Mouse (Mus musculus) stomach, embryonic 15.5 days (tissue): ENCODE data around the gene Sav1. TPM values are rescaled to one million over a fixed set of nuclear protein-coding genes. Genes with fewer than 3 reads are reported as not detected.

ENCODE experiments used
- ATAC-seq: fragments of 200-750 bp; cut with Nextera tagmentation; 2 replicates; pipeline ENCODE4 v1.8.0; 2017; ENCODE audit warnings: low read depth, moderate number of reproducible peaks, moderate TSS enrichment; ENCODE audit not compliant: insufficient read depth, low FRiP score
- H3K27ac ChIP-seq: fragments of 300-500 bp; sonication (generic); 2 replicates; pipeline ENCODE4 v1.5.1; 2015; ENCODE audit warnings: mild to moderate bottlenecking, inconsistent platforms
- H3K27me3 ChIP-seq: fragments of 300-500 bp; sonication (generic); replicated peaks from 2 replicates; pipeline ENCODE4 v1.6.1; 2015; ENCODE audit warnings: inconsistent platforms
- H3K36me3 ChIP-seq: fragments of 300-500 bp; sonication (generic); 2 replicates; pipeline ENCODE4 v1.6.1; 2015; ENCODE audit warnings: inconsistent platforms
- H3K4me1 ChIP-seq: fragments of 300-500 bp; sonication (generic); 2 replicates; pipeline ENCODE4 v1.6.1; 2015; ENCODE audit warnings: inconsistent platforms
- H3K4me2 ChIP-seq: fragments of 300-500 bp; sonication (generic); 2 replicates; pipeline ENCODE4 v1.6.1; 2015; ENCODE audit warnings: mild to moderate bottlenecking, inconsistent platforms
- H3K4me3 ChIP-seq: fragments of 300-500 bp; sonication (generic); replicated peaks from 2 replicates; pipeline ENCODE4 v1.5.1; 2015; ENCODE audit warnings: inconsistent platforms
- H3K9ac ChIP-seq: fragments of 300-500 bp; sonication (generic); 2 replicates; pipeline ENCODE4 v1.6.1; 2015; ENCODE audit warnings: inconsistent platforms
- H3K9me3 ChIP-seq: fragments of 300-500 bp; sonication (generic); 2 replicates; pipeline ENCODE4 v1.6.1; 2016; ENCODE audit warnings: inconsistent platforms
- WGBS: fragments of 180-500 bp; shearing (Covaris S2); methylation state at CpG from one replicate; pipeline ENCODE4 v1.1.7; 2015; 5-methylcytosine and 5-hydroxymethylcytosine counted together
- polyA plus RNA-seq: library from polyadenylated mRNA; unstranded; fragments of >200 nt; fragmentation: Nextera tagmentation; extraction: Ambion mirVana; gene quantifications from 2 replicates; pipeline ENCODE4 v1.2.1, GENCODE M21; 2015

Gene Sav1
- polyA plus RNA-seq, 1 experiment from 2014 or later: 7.2 TPM

DNA sequence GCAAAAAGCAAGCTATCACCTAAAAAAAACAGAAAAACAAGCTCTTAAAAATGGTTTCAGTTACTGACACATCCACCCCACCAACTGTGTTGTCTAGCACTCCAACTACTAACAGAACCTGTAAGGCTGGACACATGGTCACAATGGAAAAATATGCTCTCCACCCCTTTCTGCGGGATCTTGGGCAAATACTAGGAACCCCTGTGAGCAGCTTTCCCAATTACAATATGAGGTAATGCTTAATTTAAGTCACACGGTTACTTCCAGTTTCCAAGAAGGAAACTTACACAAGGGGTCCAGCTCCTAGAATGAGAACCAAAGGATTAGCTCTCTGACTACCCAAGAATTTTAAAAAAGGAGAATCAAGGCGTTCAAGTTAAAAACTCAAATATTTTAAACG is 1.3 kb downstream of the Sav1 start:
- peak overlapping the region; percentile 97 for H3K4me3 ChIP-seq
- H3K27me3 ChIP-seq: no peaks in the 10 kb centered on the region
- ATAC-seq: no peak
- H3K36me3 ChIP-seq: peaks cover 7% of the 10 kb centered on the region; the same call in 1 of the 2 replicates
- peak overlapping the region; percentile 65 for H3K4me2 ChIP-seq
- WGBS: 23% methylated on average over 4 of the region's 4 CpGs
- no peaks in the 10 kb centered on the region for H3K9me3 ChIP-seq
- no peak overlapping the region for H3K27ac ChIP-seq
- H3K9ac ChIP-seq: peak overlapping the region; percentile 26; the same call in 1 of the 2 replicates
- 0 out of 2 replicates have a peak, but pooled peaks cover 4% of the 10 kb centered on the region for H3K4me1 ChIP-seq

- WGBS: 73% methylated on average over 5 of the region's 5 CpGs
- no peak for ATAC-seq
- H3K9ac ChIP-seq: no peak overlapping the region
- H3K27me3 ChIP-seq: no peaks in the 10 kb centered on the region
- 0 out of 2 replicates have a peak, but pooled peaks cover 4% of the 10 kb centered on the region for H3K4me1 ChIP-seq
- H3K36me3 ChIP-seq: peaks cover 10% of the 10 kb centered on the region
- H3K27ac ChIP-seq: no peak overlapping the region
- no peaks in the 10 kb centered on the region for H3K9me3 ChIP-seq
- H3K4me3 ChIP-seq: no peak overlapping the region
- H3K4me2 ChIP-seq: no peak overlapping the region
These were observed 3.9 kb downstream of the Sav1 start for GRCm38 (mm10) chr12:69982874-69983273.

GRCm38 (mm10) chr12:69977376-69977998 is 9.3 kb downstream of the Sav1 start:
- H3K36me3 ChIP-seq: peaks cover 9% of the 10 kb centered on the region
- ATAC-seq: no peak
- no peak overlapping the region for H3K9ac ChIP-seq
- H3K9me3 ChIP-seq: no peaks in the 10 kb centered on the region
- no peaks in the 10 kb centered on the region for H3K27me3 ChIP-seq
- no peak overlapping the region for H3K4me2 ChIP-seq
- H3K27ac ChIP-seq: no peak overlapping the region
- no peak overlapping the region for H3K4me3 ChIP-seq
- WGBS: 62% methylated on average over 9 of the region's 9 CpGs
- peaks cover 7% of the 10 kb centered on the region; the same call in 1 of the 2 replicates for H3K4me1 ChIP-seq

DNA sequence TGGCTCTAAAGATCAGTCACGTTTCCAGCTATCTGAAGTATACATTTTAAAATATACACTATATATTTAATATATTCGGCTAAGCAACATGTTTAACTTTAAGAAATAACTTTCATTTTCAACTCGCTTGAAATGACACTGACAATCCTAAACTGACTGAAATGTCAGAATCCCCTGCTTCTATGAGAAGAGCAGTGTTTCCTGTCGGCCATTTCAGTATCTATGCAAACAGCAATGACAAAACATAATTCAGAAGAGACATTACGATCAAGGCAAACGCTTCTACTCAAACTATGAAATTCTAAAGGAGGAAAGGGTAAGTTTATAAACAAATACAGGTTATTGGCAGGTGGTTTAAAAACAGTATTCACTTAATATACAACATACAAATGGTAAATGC is 10.1 kb downstream of the Sav1 start:
- no peak overlapping the region for H3K4me2 ChIP-seq
- peaks cover 10% of the 10 kb centered on the region for H3K36me3 ChIP-seq
- no peaks in the 10 kb centered on the region for H3K9me3 ChIP-seq
- H3K4me3 ChIP-seq: no peak overlapping the region
- no peak overlapping the region for H3K27ac ChIP-seq
- WGBS: 70% methylated on average over 6 of the region's 6 CpGs
- no peaks in the 10 kb centered on the region for H3K27me3 ChIP-seq
- no peak for ATAC-seq
- H3K9ac ChIP-seq: no peak overlapping the region
- H3K4me1 ChIP-seq: peaks cover 7% of the 10 kb centered on the region; the same call in 1 of the 2 replicates

GRCm38 (mm10) chr12:69973666-69974065 is 13.1 kb downstream of the Sav1 start:
- Histone ChIP-seq H3K9me3 (no peaks in the 10 kb centered on the region), H3K27me3 (no peaks in the 10 kb centered on the region), H3K4me2 (no peak overlapping the region), H3K4me1 (peaks cover 7% of the 10 kb centered on the region; the same call in 1 of the 2 replicates), H3K4me3 (no peak overlapping the region), H3K36me3 (peaks cover 18% of the 10 kb centered on the region), H3K27ac (no peak overlapping the region), H3K9ac (no peak overlapping the region)
- ATAC-seq: no peak

DNA sequence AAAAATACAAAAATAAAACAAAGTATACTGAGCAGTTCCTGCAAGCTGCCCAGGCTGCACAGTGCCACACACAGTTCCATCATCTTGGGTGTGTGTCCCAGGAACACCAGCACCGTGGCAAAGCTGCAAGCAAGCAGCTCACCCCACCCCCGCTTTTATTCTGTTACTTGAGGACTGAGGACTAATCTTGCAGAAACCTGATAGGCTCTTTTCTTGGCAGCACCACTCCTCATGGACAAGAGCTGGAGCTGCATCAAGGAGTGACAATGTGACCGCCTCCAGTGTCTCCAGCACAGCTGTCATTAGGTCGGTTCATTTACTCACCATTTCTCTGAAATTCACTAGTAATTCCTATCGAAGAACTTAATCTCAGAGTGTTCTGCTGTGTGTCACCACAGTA is 18.6 kb downstream of the Sav1 start:
- Histone ChIP-seq H3K4me3 (no peak overlapping the region), H3K9ac (no peak overlapping the region), H3K27ac (no peak overlapping the region), H3K4me1 (no peaks in the 10 kb centered on the region), H3K27me3 (no peaks in the 10 kb centered on the region), H3K36me3 (peaks cover 23% of the 10 kb centered on the region), H3K9me3 (no peaks in the 10 kb centered on the region), H3K4me2 (no peak overlapping the region)
- no peak for ATAC-seq
- 79% methylated on average over 5 of the region's 5 CpGs for WGBS

DNA sequence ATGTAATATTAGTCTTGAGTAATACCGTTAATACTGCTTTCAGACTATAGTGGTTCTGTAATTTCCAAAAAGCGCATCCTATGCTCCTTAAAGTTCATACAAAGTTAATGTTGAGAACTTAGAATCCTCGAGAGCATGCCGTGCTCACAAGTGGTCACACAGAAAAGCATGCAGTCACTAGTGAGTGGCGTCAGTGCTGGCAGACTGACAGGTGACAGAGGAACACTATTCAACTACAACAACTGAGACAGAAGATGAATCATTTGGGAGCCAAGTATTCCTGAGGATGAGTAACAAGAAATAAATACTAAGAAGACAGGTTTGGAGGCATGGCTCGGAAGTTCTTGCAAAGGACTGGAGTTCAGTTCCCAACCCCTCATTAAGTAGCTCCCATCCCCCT is 19.7 kb downstream of the Sav1 start:
- no peak overlapping the region for H3K4me2 ChIP-seq
- no peaks in the 10 kb centered on the region for H3K9me3 ChIP-seq
- peaks cover 23% of the 10 kb centered on the region for H3K36me3 ChIP-seq
- no peak overlapping the region for H3K9ac ChIP-seq
- H3K4me3 ChIP-seq: no peak overlapping the region
- H3K27me3 ChIP-seq: no peaks in the 10 kb centered on the region
- no peaks in the 10 kb centered on the region for H3K4me1 ChIP-seq
- WGBS: 85% methylated on average over 6 of the region's 6 CpGs
- no peak for ATAC-seq
- no peak overlapping the region for H3K27ac ChIP-seq

GRCm38 (mm10) chr12:69966071-69966470 is 20.7 kb downstream of the Sav1 start:
- no peak for ATAC-seq
- H3K4me3 ChIP-seq: no peak overlapping the region
- 0 out of 2 replicates have a peak overlapping the region, but pooled peaks have one; percentile 37 for H3K27ac ChIP-seq
- 71% methylated on average over 5 of the region's 5 CpGs for WGBS
- H3K36me3 ChIP-seq: peaks cover 16% of the 10 kb centered on the region
- H3K9ac ChIP-seq: no peak overlapping the region
- H3K9me3 ChIP-seq: no peaks in the 10 kb centered on the region
- H3K27me3 ChIP-seq: no peaks in the 10 kb centered on the region
- no peak overlapping the region for H3K4me2 ChIP-seq
- H3K4me1 ChIP-seq: no peaks in the 10 kb centered on the region

- H3K27ac ChIP-seq: no peak overlapping the region
- no peak overlapping the region for H3K9ac ChIP-seq
- peaks cover 13% of the 10 kb centered on the region; the same call in 1 of the 2 replicates for H3K36me3 ChIP-seq
- no peak overlapping the region for H3K4me3 ChIP-seq
- H3K27me3 ChIP-seq: no peaks in the 10 kb centered on the region
- no peak overlapping the region for H3K4me2 ChIP-seq
- WGBS: 69% methylated on average over 3 of the region's 3 CpGs
- H3K4me1 ChIP-seq: no peaks in the 10 kb centered on the region
- no peak for ATAC-seq
- no peaks in the 10 kb centered on the region for H3K9me3 ChIP-seq
These were observed 21.2 kb downstream of the Sav1 start for GRCm38 (mm10) chr12:69965644-69966043.

DNA sequence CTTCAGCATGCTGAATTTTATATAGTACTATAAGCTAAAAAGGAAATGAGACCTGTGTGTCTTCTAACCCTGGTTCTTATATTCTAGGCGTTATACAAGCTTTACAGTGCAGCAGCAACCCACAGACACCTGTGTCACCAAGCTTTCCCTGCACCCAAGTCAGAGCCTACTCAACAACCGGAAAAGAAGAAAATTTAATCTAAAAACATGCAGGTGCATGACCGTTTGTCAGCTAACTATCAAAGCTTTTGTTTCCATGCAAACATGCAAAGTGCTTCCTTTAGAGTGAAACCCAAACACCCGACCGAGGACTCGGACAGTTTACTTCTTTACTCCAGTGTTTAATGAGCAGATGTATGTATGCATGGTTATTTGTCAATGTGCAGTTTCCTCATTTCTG is 23.7 kb downstream of the Sav1 start:
- Histone ChIP-seq H3K4me1 (no peaks in the 10 kb centered on the region), H3K9ac (no peak overlapping the region), H3K4me2 (no peak overlapping the region), H3K36me3 (peaks cover 8% of the 10 kb centered on the region; the same call in 1 of the 2 replicates), H3K4me3 (no peak overlapping the region), H3K27me3 (no peaks in the 10 kb centered on the region), H3K27ac (no peak overlapping the region), H3K9me3 (no peaks in the 10 kb centered on the region)
- no peak for ATAC-seq
- 86% methylated on average over 6 of the region's 6 CpGs for WGBS

- Histone ChIP-seq H3K27ac (no peak overlapping the region), H3K9me3 (no peaks in the 10 kb centered on the region), H3K4me3 (no peak overlapping the region), H3K4me1 (no peaks in the 10 kb centered on the region), H3K9ac (no peak overlapping the region), H3K27me3 (no peaks in the 10 kb centered on the region), H3K36me3 (peaks cover 6% of the 10 kb centered on the region; the same call in 1 of the 2 replicates), H3K4me2 (no peak overlapping the region)
- WGBS: 53% methylated on average over 4 of the region's 4 CpGs
- ATAC-seq: no peak
These were observed 24.3 kb downstream of the Sav1 start for GRCm38 (mm10) chr12:69962468-69962867.

GRCm38 (mm10) chr12:69957378-69957777 is 29.4 kb downstream of the Sav1 start:
- ATAC-seq: no peak
- no peak overlapping the region for H3K4me3 ChIP-seq
- H3K9ac ChIP-seq: no peak overlapping the region
- no peak overlapping the region for H3K4me2 ChIP-seq
- 85% methylated on average over 2 of the region's 2 CpGs for WGBS
- H3K36me3 ChIP-seq: 0 out of 2 replicates have a peak, but pooled peaks cover 3% of the 10 kb centered on the region
- no peaks in the 10 kb centered on the region for H3K27me3 ChIP-seq
- no peaks in the 10 kb centered on the region for H3K9me3 ChIP-seq
- no peaks in the 10 kb centered on the region for H3K4me1 ChIP-seq
- no peak overlapping the region for H3K27ac ChIP-seq
